Mouse (Mus musculus) cortical plate, adult 2 months (tissue): Measurements from ENCODE around the gene Trp53tg5.

ENCODE experiments used
- CTCF ChIP-seq: fragments of 200-500 bp; IDR thresholded peaks from 2 replicates; pipeline ENCODE4 v1.5.1; 2011; ENCODE audit warnings: mild to moderate bottlenecking, control low read depth, low read length; ENCODE audit not compliant: insufficient read depth; ENCODE audit errors: extremely low read depth
- POLR2A ChIP-seq: fragments of 200-500 bp; IDR thresholded peaks from 2 replicates; pipeline ENCODE4 v1.6.1; 2011; ENCODE audit warnings: mild to moderate bottlenecking, low read length, control low read depth; ENCODE audit not compliant: insufficient read depth; ENCODE audit errors: extremely low read depth

DNA sequence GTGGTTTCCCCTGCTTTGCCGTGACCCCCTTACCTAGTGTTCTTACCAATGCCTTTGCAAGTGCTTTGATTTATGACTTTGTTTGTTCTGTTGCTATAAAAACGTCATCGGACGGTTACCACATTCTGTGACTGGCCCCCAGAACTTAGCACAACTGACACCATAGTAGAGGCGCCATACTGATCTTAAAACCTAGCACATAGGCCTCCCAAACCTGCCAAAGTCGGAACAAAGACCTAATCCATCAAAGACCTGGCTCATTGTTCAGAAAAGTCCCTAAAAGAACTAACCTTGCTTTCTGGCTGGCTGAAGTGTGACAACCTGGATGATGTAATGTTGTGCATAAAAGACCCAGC lies 45.6 kb upstream of the Trp53tg5 start:
- no peak for TF ChIP-seq POLR2A
- TF ChIP-seq CTCF = no peak
